Mouse (Mus musculus): ENCODE measurements around the gene Mcpt4.
"Not testable (repeated sequence)": the region's sequence is repeated elsewhere in the genome, so short reads cannot be mapped to it uniquely, and the experiment has no call there.

Mcpt4 gene

DNA sequence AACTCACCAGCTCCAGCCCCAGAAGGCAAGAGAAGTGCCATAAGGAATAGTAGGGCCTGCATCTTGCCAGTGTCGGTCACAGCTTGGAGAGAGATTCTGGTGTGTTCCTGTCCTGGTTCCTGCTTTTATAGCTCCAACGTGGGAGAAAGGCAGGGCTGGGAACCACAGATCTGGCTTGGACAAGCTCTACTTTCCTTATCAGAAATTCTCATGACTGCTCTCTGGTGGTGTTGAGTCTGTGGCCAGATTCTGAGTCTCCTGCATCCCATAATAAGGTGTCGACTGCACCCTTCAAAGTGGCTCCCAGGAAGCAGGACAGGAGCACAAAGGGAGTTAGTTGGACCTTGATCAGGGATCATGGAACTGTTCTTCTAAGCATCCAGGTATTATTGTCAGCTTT, at the start of gene Mcpt4:
TSS of gene Mcpt4 (minus strand) at position 101 of the 400 bp plus-strand sequence.
- not testable (repeated sequence) for DNase-seq

DNA sequence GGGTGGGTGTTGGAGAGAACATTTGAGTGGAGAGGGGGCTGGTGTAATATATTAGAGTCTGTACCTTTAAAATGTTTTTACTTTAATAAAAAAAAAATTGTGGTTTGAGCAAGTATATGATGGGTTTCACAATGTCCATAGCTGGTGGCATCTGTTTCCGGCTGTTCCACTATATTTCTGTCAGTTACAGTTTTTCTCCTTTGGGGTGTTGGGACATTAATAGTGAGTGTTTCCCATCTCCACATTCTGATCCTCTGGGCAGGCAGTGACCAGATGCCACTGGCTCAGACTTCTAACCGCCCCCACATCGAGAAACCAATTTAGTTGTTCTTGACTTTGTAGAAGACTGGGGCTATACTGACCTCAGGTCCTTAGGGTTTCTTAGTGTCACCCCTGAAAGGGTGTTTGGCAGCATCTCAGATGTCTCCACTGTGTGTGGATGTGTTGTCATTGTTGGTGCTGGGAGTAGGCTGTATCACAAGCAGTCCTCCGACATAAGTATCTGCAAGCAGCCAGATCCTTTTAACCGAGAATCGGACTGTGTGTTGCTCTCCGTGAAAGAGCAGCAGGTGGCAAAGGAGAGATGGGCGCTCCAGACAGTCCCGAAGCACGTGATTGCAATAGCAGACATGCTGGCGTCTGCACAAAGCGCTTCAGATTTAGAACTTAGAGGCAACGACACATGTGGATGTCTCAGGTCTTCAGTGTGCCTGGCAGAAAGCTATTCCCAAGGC, 43.5 kb upstream of the Mcpt4 start:
- no peak for DNase-seq

DNA sequence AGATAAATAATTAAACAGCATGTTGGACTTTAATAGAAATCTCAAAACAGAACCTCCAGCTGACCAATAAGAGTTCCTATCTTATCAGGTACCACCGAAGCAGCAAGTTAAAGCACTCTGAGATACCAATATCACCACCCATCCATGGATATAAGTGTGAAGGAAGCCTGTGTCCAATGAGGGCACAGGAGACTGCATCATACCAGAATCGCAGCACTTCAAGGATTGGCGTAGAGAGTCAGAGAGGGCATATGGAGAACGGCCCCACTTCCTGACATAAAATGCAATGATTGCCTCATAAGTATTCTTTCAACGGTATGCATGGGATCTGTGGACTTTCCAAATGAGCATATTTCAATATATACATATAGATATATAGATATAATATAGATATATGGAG, 42.9 kb upstream of the Mcpt4 start:
- DNase-seq: no peak

DNA sequence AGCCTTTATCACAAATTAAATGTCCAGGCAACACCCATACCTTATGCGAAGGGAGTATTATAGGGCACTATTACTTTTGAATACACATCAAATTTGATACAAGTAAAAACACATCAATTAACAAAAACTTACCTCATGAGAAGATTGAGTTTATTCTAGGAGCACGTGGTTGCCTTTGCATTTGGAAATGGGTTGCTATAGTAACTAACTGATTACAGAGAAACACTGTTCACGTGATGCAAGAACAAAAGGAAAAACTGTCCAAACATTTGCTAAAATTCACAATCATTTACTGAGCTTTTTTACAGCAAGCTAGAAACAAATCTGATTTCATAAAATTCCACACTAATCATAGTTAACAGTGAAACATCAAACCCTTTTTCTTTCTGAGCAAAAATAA, 41.3 kb upstream of the Mcpt4 start:
- no peak for DNase-seq

DNA sequence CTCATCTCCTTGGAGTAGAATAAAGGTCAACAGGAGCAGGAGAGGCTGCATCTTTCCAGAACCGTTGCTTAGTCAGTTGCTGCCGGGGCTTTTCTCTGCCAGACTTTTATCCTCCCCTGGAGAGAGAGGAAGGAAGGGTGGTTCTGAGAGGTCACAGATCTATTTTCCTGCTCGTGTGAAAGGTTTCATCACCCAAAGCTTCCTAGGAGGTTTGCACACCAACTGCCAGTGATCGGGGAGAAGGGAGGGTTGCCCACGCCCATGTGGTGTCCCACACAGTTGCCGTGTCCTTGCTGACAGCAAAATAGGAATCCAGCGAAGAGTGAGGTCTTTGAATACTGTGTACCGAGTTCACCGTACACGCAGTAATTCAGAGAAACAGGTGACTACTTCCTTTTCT, 40.3 kb upstream of the Mcpt4 start, which contains the start of gene Ctsg:
TSS of gene Ctsg (minus strand) at position 189 of the 400 bp plus-strand sequence.
- no peak for DNase-seq

DNA sequence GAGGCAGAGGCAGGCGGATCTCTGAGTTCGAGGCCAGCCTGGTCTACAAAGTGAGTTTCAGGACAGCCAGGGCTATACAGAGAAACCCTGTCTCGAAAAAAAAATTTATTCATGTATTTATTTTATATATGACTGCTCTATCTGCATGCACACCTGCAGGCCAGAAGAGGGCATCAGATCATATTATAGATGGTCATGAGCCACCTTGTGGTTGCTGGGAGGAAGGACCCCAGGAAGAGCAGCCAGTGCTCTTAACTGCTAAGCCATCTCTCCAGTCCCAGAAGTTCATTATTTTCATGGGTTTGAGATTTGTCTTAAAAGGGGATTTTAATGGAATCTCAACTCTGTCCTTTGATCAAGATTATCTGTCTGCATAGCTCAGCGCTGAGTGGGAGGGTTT, 36.8 kb upstream of the Mcpt4 start:
- peak; percentile 29 to 34 for DNase-seq

DNA sequence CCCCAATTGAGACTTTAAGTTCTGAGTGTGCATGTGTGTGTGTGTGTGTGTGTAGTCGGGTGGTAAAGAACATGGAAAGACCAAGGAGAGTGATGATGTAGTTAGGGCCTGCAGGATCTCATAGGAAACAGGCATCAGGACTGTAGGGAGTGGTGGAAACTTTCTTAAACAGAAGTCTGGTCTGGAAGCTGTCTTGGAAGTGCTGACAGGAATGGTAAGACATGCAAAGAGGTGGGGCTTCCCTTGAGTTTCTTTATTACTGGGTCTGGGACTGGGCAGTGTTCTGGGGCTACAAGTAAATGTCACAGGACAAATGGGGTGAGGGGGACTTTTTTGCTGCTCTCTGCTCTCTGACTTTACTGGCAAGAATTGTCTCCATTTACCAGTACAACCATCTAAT, 35.5 kb upstream of the Mcpt4 start:
- no peak for DNase-seq

DNA sequence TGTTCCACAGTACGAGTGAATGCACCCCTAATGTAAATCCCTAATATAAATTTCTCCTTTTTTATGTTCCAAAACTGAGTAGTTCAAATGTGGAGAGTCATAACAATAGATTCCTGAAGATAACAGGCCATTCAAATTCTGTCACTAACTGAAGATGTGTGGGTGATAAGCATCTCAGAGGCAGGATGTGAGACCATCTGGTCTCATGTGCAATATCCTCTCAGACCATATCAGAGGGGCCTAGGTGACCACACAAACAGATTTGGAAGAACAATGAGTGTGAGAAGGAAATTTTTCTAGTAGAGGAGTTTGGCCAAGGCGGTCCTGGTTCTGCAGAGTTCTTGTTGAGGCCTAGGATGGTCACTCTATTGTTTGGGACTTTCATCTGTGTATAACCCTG, 31.2 kb upstream of the Mcpt4 start:
- no peak for DNase-seq

DNA sequence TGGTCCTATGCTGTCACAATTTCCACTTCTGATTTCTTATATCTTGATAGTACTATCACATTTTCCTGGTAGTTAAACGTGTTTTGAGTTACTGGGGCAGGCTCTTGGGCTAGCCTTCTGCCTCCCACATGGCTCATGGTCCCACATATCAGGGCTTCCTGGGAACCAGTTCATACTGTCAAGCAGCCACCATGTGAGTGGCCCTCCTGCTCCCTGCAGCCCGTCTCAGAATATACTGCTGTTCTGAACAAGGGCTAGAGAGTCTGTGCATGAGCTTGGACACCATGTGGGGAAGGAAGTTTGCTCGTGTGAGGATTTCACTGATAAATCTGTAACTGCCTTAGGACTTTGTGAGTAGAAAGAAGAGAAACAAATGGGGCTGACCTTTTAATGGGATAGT, 24.6 kb upstream of the Mcpt4 start:
- DNase-seq: no peak

DNA sequence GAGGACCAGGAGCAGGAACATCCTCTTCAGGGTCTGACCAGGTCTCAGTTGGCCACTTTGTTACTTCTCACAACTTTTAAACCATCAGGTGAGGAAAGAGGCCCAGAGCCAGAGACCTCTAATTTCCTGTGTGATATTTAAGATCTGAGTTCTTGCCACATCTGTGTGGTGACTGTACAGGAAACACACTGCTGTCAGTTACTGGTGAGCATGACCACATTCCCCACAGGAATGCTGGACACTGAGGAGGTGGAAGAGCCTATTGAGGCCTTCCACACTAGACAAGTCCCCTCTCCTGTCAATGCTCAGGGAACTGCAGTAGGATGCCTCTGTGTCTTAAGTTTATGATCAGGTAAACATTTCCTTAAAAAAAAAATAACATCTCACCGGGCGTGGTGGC, 23.1 kb upstream of the Mcpt4 start, which contains the start of gene Mcpt8:
TSS of gene Mcpt8 (minus strand) at position 107 of the 400 bp plus-strand sequence.
- DNase-seq: no peak

DNA sequence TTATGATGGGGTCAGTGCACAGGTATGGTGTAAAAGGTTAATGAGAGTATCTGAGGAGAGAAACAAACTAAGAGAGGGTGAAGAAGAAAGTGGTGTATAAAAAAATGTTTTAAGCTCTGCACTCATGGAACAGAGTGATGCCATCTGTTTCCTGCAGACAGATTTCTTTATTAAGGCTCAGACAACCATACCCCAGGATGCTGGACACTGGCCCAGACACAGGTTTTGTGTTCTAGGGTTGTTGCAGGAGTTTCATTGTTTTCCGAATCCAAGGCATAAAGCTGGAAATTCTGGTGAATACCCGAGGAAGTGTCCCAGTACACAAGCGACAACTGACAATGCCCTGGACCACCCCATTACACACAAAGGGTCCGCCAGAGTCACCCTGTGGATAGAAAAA, 19.9 kb upstream of the Mcpt4 start:
- peak; percentile 71 to 75 for DNase-seq

DNA sequence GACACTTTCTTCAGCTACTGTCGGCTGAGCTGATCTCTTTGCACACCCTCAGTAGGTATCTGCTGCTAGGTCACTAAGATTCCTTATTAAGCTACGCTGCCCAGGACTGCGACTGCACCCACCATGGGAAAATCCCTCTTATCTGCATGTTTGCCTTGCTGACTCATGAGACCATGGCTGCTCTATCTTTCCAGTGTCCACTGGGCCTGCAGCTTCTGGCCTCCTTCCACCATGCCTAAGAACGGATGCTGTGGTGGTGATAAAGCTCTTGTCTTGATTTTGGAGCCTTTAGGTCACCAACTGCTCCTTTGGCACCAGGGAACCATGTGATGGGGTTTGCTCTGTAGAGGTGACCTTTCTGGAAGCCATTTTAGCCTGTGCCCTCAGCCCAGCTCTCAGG, 4.4 kb downstream of the Mcpt4 start:
- DNase-seq: no peak

DNA sequence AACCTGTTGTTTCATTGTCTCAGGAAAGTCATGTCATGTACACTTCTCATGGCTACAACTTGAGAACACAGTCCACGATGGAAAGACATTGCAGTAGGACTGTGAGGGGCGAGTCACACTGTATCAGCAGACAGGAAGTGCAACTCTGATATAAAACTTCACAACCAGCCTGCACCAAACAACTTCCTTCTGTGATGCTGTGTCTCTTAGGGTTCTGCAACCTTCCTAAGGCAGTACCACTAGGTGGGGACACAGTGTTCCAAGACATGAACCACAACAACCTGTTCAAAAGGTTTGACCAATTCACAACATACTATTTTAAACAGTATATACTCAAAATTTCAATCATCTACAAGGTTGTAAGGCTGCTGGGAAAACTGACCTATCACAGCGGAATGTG, 6.7 kb downstream of the Mcpt4 start:
- no peak for DNase-seq

DNA sequence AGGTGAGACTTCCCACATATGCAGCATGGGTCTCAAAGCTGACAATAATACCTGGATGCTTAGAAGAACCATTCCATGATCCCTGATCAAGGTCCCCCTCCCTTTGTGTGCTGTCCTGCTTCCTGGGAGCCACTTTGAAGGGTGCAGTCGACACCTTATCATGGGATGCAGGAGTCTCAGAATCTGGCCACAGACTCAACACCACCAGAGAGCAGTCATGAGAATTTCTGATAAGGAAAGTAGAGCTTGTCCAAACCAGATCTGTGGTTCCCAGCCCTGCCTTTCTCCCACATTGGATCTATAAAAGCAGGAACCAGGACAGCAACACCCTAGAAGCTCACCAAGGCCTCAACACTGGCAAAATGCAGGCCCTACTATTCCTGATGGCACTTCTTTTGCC, 20.3 kb downstream of the Mcpt4 start, which contains the start of gene Mcpt2:
TSS of gene Mcpt2 (plus strand) at position 250 of the 400 bp plus-strand sequence.
- not testable (repeated sequence) for DNase-seq

DNA sequence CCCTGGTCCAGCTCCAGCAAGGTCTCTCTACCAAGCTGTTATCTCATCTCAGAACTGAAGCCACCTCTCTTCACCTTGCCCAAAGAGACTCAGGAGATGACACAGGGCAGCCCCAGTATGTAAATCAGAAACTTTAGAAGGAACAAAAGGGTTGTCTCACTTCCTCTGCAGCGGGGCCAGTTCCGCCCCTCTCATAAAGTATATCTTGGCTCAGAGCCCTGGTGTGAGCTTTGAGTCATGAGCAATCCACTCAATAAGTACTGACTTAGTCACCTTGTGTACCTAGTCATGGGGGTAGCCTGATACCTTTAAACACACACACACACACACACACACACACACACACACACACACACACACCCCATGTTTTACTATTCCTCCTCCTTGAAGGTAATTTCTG, 27.7 kb downstream of the Mcpt4 start:
- DNase-seq: no peak

DNA sequence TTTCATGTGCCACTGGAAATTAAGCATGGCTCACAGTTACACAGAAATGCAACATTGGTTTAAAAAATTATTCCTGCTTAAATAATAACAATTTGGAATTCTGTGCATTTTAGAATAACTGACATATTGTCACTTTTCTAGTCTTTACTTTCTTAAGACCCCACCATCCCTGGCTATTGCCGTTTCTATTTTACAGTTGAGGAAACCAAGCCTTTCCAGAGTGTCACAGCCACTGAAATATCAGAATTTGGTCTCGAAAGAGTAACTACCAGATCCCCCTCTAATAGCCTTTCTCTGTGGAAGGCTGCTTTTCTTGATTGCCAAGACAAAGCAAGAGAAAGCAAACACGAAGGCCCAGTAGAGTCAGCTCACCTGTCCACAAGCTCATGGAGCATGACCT, 31.7 kb downstream of the Mcpt4 start, which contains the start of gene Mcpt9:
TSS of gene Mcpt9 (minus strand) at position 101 of the 400 bp plus-strand sequence.
- not testable (repeated sequence) for DNase-seq

DNA sequence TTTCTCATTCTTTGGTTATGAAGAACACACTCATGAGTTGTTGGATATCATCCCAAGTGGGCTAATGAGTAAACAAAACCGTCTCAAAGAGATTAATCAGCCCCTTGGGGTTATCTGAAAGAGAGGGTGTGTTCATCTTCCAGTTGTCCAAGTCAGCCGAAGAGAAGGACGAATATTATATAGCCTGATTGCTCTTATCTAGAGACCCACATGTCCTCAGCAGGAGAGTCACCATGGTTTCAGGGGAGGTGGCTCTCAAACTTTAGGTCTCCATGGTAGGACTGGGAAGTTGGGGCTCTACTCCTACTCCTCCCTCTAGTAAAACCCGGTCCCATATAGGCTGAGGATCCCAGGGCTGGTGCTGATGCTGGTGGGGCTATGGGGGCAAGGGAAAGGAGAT, 40.8 kb downstream of the Mcpt4 start:
- DNase-seq: not testable (repeated sequence)

DNA sequence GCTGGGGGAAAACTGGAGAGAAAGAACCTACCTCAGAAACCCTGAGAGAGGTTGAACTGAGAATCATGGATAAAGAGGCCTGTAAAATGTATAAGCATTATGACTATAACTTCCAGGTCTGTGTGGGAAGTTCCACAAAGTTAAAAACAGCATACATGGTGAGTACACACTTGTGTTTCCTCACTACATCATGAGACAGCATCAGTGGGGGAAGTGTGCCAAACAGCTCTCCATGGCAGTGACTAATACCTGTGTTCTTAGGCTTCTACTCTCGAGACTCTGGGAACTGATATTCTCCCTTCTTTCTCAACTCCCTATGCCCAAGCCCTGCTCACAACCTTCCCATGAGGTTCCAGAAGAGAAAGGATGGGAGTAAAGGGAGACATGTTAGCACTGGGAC, 42.7 kb downstream of the Mcpt4 start:
- no peak for DNase-seq

DNA sequence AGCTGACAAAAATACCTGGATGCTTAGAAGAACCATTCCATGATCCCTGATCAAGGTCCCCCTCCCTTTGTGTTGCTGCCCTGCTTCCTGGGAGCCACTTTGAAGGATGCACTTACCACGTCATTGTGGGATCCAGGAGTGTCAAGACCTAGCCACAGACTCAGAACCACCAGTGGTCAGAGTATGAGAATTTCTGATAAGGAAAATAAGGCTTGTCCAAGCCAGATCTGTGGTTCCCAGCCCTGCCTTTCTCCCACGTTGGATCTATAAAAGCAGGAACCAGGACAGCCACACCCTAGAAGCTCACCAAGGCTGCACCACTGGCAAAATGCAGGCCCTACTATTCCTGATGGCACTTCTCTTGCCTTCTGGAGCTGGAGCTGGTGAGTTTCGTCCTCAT, 44.4 kb downstream of the Mcpt4 start, which contains the start of gene Mcpt1:
TSS of gene Mcpt1 (plus strand) at position 301 of the 400 bp plus-strand sequence.
- DNase-seq: not testable (repeated sequence)

DNA sequence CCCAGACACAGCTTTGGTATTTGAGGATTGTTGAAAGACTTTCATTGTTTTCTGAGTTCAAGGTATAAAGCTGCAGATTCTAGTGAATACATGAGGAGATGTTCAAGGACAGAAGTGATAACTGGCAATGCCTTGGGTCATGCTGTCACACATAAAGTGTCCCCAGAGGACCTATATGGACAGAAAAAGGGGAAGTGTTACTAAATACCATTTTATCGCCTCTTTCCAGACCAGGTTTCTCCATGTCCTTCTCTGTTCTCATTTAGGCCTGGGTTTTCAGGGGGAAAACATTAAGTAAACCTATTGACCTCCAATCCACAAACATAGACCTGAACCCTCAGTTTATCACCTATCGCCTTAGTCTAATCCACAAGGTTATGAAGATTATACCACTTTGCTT, 48.2 kb downstream of the Mcpt4 start:
- no peak for DNase-seq

DNA sequence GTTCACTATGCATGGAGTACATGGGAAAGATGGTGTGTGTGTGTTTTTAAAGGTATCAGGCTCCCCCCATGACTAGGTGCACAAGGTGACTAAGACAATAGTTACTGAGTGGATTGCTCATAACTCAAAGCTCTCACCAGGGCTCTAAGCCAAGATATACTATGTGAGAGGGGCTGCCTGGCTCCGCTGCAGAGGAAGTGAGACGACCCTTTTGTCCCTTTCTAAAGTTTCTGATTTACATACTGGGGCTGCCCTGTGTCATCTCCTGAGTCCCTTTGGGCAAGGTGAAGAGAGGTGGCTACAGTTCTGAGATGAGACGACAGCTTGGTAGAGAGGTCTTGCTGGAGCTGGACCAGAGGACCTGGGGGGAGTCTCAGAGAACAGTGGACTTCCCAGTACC, 49.0 kb downstream of the Mcpt4 start:
- no peak for DNase-seq

All from cerebellum, postnatal 14 days (tissue).